Mouse (Mus musculus) neural tube, embryonic 10.5 days (tissue): ENCODE results near the gene Irf9.

Experiments
- DNase-seq: peaks from one replicate; pipeline ENCODE4 v3.0.0-alpha.2; 2017; ENCODE audit warnings: low spot score; ENCODE audit errors: extremely low spot score

The Irf9 gene

GRCm38 (mm10) chr14:55603271-55603632 is at the start of gene Irf9:
TSS of gene Irf9 (plus strand) at chr14:55603571.
- no peak for DNase-seq

GRCm38 (mm10) chr14:55554635-55555034 is 48.7 kb upstream of the Irf9 start:
- no peak for DNase-seq

DNA sequence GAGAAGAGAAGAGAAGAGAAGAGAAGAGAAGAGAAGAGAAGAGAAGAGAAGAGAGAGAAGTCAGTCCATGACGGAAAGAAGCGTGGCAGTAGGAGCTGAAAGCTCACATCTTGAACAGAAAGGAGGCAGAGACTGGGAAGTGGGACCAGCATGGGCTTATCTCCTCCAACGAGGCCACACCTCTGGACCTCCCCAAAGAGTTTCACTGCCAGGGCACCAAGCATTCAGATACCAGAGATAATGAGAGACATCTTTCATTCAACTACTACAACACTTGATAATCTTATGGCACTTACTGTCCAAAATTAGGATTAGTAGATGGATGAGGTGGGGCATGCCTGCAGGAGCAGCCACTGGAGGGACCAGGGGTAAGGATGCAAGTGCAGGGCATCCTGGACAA is 47.6 kb upstream of the Irf9 start:
- no peak for DNase-seq

DNA sequence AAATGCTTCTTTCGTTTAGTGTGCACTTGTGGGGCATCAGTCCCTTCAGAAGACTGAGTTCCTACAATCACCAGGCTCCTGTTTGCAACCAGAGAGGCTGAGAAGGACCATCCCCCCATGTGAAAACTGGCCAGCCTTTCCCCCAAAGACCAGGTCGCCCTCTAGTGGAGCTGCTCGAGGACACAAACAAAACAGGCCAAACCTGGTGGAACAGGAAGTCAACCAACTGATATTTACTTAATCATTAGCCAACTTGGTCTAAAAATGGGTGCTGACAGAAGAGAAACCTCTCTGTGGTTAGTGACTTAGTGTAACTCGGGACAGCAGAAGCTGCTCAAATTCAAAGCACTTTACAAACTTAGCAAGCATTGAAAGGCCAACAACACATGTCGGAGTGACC is 46.4 kb upstream of the Irf9 start:
- peak; percentile 61 for DNase-seq

DNA sequence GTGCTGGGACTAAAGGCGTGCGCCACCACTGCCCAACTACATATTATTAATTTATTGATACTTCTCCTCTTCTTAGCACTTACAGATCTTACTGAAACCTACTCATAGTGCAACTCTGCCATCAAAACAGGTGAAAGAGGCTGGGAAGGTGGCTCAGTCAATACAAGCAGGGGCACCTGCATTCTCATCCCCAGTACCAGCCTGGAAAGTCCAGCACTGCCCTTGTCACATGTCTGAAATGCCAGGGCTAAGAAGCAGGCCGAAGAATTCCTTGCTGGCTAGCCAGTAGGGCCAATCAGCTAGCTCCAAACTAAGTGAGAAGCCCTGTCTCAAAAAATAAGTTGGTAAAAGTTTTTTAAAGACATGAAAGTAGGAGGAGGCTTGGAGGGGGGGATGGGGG is 45.8 kb upstream of the Irf9 start:
- DNase-seq = no peak

DNA sequence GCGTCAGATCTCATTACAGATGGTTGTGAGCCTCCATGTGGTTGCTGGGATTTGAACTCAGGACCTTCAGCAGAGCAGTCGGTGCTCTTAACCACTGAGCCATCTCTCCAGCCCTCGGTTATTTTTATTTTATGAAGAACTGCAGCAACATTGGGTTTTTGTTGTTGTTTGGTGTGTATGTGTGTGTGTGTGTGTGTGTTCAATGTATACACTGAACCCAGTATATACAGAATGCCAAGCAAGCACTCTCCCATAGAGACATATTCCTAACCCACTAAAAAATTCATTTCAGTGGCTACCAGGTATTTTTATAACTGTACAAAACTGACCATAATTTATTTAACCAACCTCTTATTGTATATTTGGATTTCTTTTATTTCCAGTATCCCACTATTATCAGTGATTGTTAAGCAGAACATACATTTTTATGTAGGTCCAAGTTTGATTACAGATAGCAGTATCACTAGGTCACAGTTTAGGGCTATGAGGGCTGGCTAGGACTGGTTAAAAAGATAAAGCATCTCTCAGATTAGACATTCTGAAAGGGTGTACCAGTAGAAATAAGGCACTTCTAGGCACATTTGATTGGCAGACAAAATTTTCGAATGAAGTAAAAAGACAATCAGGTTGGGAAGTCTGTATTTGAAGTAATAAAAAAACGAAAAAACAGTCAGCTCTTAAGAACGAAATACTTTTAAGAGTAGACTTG is 44.5 kb upstream of the Irf9 start:
- DNase-seq = no peak

DNA sequence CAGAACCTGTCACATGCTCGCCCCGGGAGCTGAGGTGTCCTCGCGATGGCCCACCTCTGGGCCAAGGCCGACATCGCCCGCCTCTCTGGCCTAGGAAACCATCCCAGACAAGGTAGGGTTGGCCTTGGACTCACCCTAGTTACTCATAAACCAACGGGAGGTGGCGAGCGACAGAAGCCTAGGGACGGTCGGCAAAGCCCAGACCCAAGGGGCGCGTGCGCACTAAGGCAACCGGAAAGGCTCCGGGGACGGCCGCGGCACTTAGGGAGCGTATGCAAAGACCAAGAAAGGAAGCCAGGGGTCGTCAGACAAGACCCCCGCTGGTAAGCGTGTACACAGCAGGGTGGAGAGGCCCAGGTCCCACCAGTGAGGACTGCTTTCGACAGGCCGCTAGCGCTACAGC is 43.6 kb upstream of the Irf9 start, which contains the start of gene Dcaf11:
Gene Dcaf11, plus strand, starts transcription at position 208 of the 403 bp plus-strand sequence.
- DNase-seq = peak; percentile 93

DNA sequence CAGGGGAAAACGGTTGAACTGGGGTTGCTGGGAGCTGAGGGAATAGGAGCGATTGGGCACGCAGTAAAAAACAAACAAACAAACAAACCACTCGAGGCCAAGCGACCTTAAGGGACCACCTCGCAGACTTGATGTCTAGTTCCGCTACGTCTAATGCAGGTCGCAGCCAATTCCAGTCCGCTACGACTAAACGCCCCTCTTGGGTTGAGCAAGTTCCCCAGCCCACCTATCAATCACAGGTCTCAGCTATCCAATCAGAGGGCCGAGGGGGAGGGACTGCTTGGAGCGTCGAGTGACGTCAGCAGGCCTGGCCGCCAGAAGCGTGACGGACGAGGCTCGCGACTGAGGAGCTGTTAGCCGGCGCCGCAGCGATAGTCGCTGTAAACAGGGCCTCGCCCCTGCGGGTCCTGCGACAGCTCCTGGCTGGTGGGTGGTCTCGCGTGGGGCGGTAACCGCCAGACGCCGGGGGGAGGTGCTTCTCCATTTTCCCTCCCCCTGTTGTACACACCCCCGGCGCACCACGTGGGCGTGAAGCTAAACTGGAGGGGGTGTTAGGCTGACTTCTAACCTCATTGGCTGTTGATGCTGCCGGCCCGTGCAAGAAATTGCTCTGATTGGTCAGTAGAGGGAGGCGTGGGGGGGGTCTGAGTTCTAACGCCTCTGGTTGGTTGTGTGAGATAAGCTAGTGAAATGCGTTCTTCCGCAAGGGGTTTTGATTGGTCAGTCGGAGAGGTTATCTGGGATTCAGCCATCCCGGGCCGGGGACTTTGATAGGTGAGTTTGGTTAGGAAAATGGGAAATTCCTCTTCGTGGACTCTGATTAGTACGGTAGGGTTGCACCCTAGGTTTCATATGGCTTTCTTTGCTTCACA is 42.9 kb upstream of the Irf9 start, which contains the start of gene A730061H03Rik:
Gene A730061H03Rik, minus strand, starts transcription at position 205 of the 872 bp plus-strand sequence.
- DNase-seq = peak; percentile 98

DNA sequence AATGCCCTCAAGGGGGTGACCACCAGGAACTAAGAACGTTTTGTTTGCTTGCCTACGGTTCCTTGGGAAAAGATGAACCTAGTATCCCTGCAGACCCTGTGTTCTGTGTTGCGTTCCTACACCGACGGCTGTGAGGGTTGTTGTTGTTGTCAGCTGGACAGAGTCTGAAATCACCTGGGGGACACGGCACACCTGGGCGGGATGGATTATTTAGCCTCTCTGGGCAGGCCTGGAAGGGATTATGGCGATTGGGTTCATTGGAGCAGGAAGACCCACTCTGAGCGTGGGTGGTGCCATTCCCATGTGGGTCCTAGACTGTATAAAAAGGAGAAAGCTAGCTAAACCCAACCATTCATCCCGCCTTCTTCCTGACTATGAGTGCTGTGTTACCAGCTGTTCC is 41.5 kb upstream of the Irf9 start:
- no peak for DNase-seq

DNA sequence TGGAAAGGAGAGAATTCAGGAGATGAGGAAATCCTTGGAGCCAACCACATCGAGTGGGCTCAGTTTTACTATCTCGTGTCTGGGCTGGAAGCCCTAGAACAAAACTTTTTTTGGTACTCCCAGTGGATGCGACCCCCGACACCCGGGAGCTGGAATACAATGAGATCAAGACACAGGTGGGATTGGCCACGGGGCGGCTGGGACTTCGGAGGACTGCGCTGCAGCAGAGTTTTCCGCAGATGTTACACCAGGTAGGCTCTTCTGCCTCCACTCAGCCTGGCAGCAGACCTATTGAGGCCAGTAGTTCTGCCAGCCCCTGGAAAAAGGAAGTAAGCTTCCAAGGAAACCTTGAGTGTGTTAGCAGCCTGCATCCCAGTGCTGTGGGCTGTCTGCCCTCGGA is 40.1 kb upstream of the Irf9 start:
- DNase-seq = no peak

DNA sequence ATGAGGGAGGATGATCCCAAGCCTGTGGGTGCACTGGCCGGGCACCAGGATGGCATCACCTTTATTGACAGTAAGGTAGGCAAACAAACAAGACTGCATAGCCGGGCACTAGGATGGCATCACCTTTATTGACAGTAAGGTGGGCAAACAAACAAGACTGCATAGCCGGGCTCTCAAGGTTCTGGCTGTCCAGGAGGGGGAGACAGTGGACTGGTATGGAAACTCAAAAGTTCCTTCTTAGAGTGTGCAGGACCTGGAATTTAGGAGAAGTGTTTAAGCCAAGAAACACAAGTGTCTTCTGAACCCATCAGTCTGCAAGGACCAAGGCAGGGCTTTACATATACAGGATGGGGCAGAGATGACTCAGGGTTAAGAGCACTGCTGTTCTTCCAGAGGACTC is 37.6 kb upstream of the Irf9 start:
- DNase-seq = no peak

GRCm38 (mm10) chr14:55567496-55567895 is 35.9 kb upstream of the Irf9 start:
- DNase-seq = no peak

GRCm38 (mm10) chr14:55570588-55570987 is 32.8 kb upstream of the Irf9 start:
- DNase-seq = no peak

DNA sequence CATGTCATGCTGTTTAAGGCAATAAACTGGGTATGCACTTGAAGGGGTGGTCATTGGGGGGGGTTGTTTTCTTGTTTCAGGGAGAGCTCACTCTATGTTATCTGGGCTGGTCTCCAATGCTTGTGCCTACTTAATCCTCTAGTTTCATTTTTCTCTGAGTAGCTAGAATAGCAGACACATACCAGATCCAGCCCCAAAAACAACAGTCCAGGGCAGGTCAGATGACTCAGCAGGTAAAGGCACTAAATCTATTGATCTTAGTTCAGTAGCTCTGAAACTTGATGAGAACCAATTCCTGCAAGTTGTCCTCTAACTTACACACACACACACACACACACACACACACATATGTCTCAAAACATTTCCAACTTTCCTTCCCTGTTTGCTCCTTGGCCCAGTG is 31.6 kb upstream of the Irf9 start:
- DNase-seq = no peak

GRCm38 (mm10) chr14:55575302-55575701 is 28.1 kb upstream of the Irf9 start, which contains the start of gene Fitm1:
TSS of gene Fitm1 (plus strand) at chr14:55575617.
- DNase-seq = no peak

GRCm38 (mm10) chr14:55575711-55576110 is 27.7 kb upstream of the Irf9 start:
- DNase-seq = no peak

DNA sequence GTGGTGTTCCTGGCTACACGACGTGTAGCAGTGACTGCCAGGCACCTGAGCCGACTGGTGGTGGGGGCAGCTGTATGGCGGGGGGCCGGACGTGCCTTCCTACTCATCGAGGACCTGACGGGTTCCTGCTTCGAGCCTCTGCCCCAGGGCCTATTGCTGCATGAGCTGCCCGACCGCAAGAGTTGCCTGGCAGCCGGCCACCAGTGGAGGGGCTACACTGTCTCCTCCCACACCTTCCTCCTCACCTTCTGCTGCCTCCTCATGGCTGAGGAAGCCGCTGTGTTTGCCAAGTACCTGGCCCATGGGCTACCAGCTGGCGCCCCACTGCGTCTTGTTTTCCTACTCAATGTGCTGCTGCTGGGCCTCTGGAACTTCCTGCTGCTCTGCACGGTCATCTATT is 27.0 kb upstream of the Irf9 start:
- no peak for DNase-seq

DNA sequence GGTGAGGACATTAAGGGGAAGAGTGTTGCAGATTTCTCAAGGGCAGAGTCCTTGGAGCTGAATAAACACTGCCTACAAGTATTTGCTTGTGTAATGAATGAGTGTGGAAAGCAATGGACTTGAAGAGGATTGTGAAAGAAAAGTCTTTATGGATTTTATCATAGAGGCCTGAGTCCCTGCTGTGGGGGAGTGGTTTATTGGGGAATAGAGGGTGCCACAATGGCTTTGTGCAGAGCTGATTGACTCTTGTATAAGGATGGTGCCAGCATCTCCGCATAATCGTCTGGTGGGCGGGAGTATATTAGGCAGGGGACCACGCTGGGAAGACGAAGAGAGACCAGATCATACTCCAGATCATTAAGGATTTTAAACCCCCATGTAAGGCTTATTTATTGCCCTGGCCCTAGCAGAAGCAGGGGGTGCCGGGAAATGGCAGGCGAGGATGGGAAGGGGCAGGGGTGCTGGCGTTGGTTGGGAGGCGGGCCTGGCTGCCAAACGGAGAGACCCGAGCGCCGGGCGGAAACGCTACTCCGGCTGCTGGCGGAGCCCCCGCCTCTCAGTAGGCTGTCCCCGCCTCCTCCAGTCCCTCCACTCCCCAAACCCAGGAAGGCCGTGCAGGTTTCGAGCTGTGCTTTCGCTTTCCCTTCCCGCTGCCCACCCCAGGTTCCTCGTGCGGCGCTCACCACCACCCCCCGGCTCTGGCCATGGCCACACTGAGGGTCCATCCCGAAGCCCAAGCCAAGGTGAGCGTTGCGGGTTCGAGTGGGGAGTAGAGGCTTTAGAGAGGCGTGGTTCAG is 25.3 kb upstream of the Irf9 start, which contains the start of gene Psme1:
Gene Psme1, plus strand, starts transcription at position 253 of the 797 bp plus-strand sequence.
- peak; percentile 74 for DNase-seq

DNA sequence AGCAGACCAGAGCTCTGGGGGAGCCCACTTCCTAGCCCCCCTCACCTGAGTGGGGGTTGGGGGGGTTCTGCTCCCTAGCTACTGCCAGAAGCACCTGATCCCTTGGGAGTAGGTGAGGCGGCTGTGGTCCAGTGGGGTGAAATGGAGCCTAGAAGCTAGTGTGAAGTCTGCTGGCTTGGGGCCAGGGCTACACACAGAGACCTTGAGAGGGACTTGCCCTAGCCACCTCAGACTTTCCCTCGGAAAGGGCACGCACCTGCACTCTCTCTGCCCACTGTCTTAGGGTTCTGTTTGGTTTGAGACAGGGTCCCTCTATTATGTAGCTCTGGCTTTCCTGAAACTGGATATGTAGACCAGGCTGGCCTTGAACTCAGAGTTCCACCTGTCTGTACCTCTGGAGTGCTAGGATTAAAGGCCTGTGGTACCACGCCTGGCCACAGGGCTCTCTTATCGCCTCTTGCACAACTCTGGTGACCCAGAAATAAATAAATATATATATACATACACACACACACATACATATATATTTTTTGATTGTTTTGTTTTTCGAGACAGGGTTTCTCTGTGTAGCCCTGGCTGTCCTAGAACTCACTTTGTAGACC is 24.6 kb upstream of the Irf9 start:
- DNase-seq = no peak

- no peak for DNase-seq
Measured at GRCm38 (mm10) chr14:55579511-55580496, 23.6 kb upstream of the Irf9 start.
